Comparison of ENCODE assay signal across 14 mouse cellular contexts in genomic region chr10:87676041-87676672, GRCm38 (mm10).
DNase-seq lines count a peak whose midpoint lies in the region; ATAC-seq and TF ChIP-seq lines count a peak whose summit lies in the region.
"Had no signal": no experiment of that assay in that cellular context is flagged by ENCODE, and none has a peak within 500 bp of the region (broad histone marks: within the 10 kb centered on the region; RNA-seq: fewer than 3 reads in every experiment).

No protein-coding gene starts in this region.

- ATAC-seq in liver, postnatal 0 days: no peak
- ATAC-seq in liver, embryonic 11.5 days (replicated peaks; ENCODE audit: low FRiP score): no peak
- no peak for ATAC-seq in Patski

- DNase-seq in heart, adult 2 months: no peak
- DNase-seq in heart, postnatal 10 days: no peak
- no peak for DNase-seq in liver, postnatal 0 days
- no peak for DNase-seq in liver, embryonic 11.5 days (ENCODE audit: low spot score)
- no peak for DNase-seq in Patski (ENCODE audit: low read depth, low spot score)
- DNase-seq in forelimb bud, embryonic 11.5 days (ENCODE audit: low read depth, low spot score): peak; percentile 36
- DNase-seq in gastrocnemius, adult 8-10 months (ENCODE audit: low spot score in 2 of 2): no peak
- no peak for DNase-seq in right cerebral cortex, adult 2 months (ENCODE audit: low spot score in 2 of 2)
- DNase-seq: cerebellum, postnatal 14 days; heart, postnatal 36 days; kidney, postnatal 14 days; lung, postnatal 4 days; thymus, postnatal 25 days had no signal

- in situ Hi-C loops in Patski (cut with MboI; ENCODE audit: low pct_unique_long_range_greater_than_20kb): loop anchor here (25.0 kb wide), 1 partner anchor 461 kb away; the partner anchor contains the start of genes Nup37 and Parpbp

- no peaks in the 10 kb centered on the region for H3K36me3 ChIP-seq in heart, adult 2 months (ENCODE audit: control insufficient read depth, insufficient read depth, low read length)
- H3K36me3 ChIP-seq in liver, postnatal 0 days (replicated peaks; ENCODE audit: insufficient read depth, low read length): no peaks in the 10 kb centered on the region
- no peaks in the 10 kb centered on the region for H3K36me3 ChIP-seq in liver, embryonic 11.5 days (ENCODE audit: control insufficient read depth, insufficient read depth, low read length)

- intact Hi-C loops in heart, adult 2 months (cut with DNase I): no loop called here
- intact Hi-C loops in heart, postnatal 10 days (cut with DNase I): no loop called here

- no peak overlapping the region for H3K4me3 ChIP-seq in heart, adult 2 months
- no peak overlapping the region for H3K4me3 ChIP-seq in liver, postnatal 0 days (ENCODE audit: low read depth, low read length)
- no peak overlapping the region for H3K4me3 ChIP-seq in liver, embryonic 11.5 days (ENCODE audit: low read depth, low read length)
- H3K4me3 ChIP-seq: myocyte had no signal

- no peak for TF ChIP-seq EP300 in heart, adult 2 months (IDR thresholded peaks at IDR 0.05; ENCODE audit: insufficient read depth, low read depth, low read length)
- TF ChIP-seq EP300 in liver, postnatal 0 days (IDR thresholded peaks at IDR 0.05; ENCODE audit: low read depth): no peak

- no peaks in the 10 kb centered on the region for H3K9me3 ChIP-seq in liver, postnatal 0 days (ENCODE audit: low read length)
- H3K9me3 ChIP-seq in liver, embryonic 11.5 days (ENCODE audit: control insufficient read depth, low read length): no peaks in the 10 kb centered on the region

- CTCF ChIA-PET in Patski (lab: Charles Lee): no interaction called here

- TF ChIP-seq POLR2A in heart, adult 2 months (IDR thresholded peaks at IDR 0.05; ENCODE audit: insufficient read depth, low read depth, low read length): no peak

- H3K27me3 ChIP-seq in heart, adult 2 months (ENCODE audit: control insufficient read depth, insufficient read depth, low read length): no peaks in the 10 kb centered on the region
- no peaks in the 10 kb centered on the region for H3K27me3 ChIP-seq in liver, postnatal 0 days (ENCODE audit: insufficient read depth, low read length)
- no peaks in the 10 kb centered on the region for H3K27me3 ChIP-seq in liver, embryonic 11.5 days (replicated peaks; ENCODE audit: control insufficient read depth, insufficient read depth, low read length)
- no peaks in the 10 kb centered on the region for H3K27me3 ChIP-seq in Patski

- no peaks in the 10 kb centered on the region for H3K4me1 ChIP-seq in heart, adult 2 months (ENCODE audit: control insufficient read depth, insufficient read depth, low read length)
- H3K4me1 ChIP-seq in liver, postnatal 0 days (ENCODE audit: insufficient read depth): no peaks in the 10 kb centered on the region; the same call in 1 of the 2 replicates
- H3K4me1 ChIP-seq in liver, embryonic 11.5 days (replicated peaks; ENCODE audit: control insufficient read depth, insufficient read depth, low read length): no peaks in the 10 kb centered on the region

- no peak overlapping the region for H3K4me2 ChIP-seq in liver, postnatal 0 days (ENCODE audit: low read depth, low read length)
- no peak overlapping the region for H3K4me2 ChIP-seq in liver, embryonic 11.5 days

- TF ChIP-seq CTCF in heart, adult 2 months (IDR thresholded peaks at IDR 0.05): peak; percentile 33
- TF ChIP-seq CTCF in liver, postnatal 0 days (IDR thresholded peaks at IDR 0.05; ENCODE audit: low read depth): peak; percentile 47
- TF ChIP-seq CTCF in Patski (IDR thresholded peaks at IDR 0.05): peak; percentile 39

- 54% methylated on average over 4 of the region's 4 CpGs for WGBS in heart, adult 2 months
- WGBS in liver, postnatal 0 days (ENCODE audit: insufficient replicate concordance): 70% methylated on average over 4 of the region's 4 CpGs
- WGBS in liver, embryonic 11.5 days: 63% methylated on average over 4 of the region's 4 CpGs

- H3K9ac ChIP-seq in heart, adult 2 months (ENCODE audit: low read depth, low read length): no peak overlapping the region
- H3K9ac ChIP-seq in liver, postnatal 0 days (replicated peaks): no peak overlapping the region
- no peak overlapping the region for H3K9ac ChIP-seq in liver, embryonic 11.5 days (ENCODE audit: low read depth, low read length)

- no peak overlapping the region for H3K27ac ChIP-seq in heart, adult 2 months
- no peak overlapping the region for H3K27ac ChIP-seq in liver, postnatal 0 days (ENCODE audit: low read depth)
- H3K27ac ChIP-seq in liver, embryonic 11.5 days (ENCODE audit: low read depth, low read length): no peak overlapping the region

- H3K79me2 ChIP-seq in heart, adult 2 months (replicated peaks; ENCODE audit: control insufficient read depth, insufficient read depth, low read length): no peaks in the 10 kb centered on the region

- POLR2A ChIA-PET in Patski (lab: Charles Lee): no interaction called here
